Mouse (Mus musculus) left cerebral cortex, postnatal 4 days (tissue): ENCODE measurements at regions not wholly inside any gene's neighbourhood (a gene's known extent, or its start where the extent isn't known, plus 50 kb on each side); places are given as distances from the start of the nearest gene placed in this dataset.

Experiments
- DNase-seq: peaks from one replicate; pipeline ENCODE4 v3.0.0-alpha.2; 2022
- intact Hi-C: fragments of 180-260 bp; cut with DNase I; formaldehyde crosslinking; loops from one replicate; pipeline ENCODE4 v1.15.1; 2025

DNA sequence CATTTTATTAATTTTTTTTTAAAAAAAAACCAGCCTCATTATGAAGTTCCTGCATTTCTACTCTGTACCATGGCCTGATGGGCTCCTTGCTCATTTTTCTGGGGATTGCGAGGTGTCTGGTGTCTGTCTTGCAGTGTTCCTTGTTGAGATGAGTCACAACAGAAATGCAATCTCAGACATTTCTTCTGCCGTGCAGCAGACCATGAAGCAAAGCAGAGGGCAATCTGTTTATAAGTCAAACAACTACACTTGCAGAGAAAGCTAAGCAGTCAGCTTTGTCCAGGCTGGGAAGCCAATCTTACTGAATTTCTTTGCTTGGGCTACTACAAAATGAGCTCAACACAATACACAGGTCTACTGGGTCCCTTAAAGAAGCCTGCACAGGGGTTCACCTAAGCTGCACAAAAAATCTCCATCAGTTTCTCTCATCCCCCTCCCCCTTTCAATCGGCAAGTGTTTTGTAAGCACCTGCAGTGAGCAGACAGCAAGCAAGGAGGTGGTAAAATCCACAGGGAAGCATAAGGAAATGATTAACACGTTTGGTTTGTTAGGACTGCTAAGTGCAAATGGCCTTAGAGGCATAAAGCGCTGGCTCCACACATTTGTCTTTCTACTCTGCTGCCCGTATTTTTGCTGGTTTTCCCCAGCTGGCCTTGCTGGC, 171.0 kb upstream of the Dmrta1 start:
- intact Hi-C loops: no loop called here
- no peak for DNase-seq

DNA sequence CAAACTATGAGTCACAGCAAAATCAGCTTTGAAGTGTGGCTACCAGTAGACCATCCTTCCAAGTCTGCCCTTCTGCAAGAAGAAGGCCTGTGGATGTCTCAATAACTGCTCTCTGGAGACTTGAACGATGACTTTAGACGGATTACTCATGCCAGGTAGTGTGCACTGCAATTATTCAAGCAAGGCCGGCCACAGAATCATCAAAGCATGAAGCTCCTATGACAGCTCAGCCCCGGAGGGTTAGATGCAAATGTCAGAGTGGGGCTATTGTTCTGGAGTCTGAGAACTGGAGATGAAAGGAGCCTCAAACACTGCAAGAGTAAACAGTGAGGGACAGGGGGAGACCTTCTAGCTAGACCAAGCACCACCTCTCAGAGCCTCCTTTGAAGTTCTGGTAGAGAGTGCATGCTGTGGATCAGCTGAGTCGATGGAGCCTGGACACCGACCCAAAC, 173.8 kb upstream of the Dmrta1 start:
- no peak for DNase-seq
- intact Hi-C loops: no loop called here

DNA sequence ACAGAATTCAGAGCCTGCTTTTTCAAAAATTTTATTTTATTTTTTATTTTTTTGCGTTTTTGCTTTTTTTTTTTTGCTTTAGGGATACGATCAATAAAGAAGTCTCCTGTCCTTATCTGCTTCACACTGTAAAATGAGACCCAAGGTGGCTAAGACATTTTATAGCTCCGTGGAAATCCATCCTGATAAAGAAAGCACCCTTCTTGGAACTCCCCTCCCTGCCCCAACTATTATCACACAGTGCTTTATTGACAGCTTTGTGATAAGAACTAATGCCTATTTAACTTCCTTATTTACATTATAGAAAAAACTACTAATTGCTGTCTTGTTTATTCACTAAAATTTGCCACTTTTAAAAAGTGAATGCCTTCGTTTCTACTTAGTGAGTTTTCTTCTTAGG, 179.0 kb upstream of the Dmrta1 start:
- intact Hi-C loops: no loop called here
- DNase-seq: no peak

DNA sequence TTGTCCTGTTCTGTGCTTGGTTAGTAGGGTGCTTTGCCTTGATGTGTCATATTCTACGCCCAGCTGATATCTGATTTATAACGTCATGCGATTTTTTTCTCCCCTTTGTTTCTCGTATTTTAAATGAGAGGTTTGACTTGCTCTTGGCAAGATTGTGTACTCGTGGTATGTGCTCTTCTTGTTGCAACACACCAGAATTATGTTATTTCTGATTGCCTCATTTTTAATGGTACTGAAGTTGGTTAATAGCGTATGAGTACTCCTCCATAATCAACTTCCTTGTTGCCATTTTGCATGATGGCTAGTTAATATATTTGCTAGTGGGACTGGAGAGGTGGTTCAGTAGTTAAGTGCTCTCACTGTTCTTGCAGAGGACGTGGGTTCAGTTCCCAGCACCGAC, 180.1 kb upstream of the Cdkn2b start:
- intact Hi-C loops: no loop called here
- no peak for DNase-seq

DNA sequence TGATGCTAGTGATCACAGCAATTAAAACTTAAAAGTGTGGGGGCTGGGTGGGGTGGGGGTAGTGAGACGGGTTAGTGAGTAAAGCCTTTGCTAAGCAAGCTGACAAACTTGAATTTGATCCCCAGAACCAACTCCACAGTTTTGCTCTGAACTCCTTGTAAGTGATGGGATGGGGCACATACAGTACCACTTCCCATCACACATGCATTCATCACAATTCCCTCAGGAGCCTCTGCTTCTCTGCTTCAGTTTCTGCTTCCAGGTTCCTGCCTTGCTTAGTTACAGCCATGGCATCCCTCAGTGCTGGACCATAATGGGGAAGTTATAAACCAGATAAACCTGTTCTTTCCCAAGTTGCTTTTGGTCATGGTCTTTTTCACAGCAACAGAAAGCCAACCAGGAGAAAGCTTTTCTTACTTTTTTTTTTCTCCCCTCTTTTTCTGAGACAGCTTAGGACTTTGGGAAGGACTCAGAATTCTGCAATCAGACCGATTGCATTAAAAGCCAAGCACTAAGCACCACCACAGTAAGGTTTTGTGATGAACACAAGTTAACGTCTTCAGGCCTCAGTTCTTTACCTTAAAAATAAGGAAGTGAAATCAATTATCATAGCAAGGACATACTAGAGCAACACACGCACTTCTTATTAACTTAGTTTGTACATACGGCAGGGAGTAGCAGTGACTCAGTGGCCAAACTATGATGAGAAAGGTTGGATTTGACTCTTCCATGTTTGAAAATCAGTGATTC, 176.8 kb upstream of the Cdkn2b start:
- intact Hi-C loops: no loop called here
- no peak for DNase-seq

DNA sequence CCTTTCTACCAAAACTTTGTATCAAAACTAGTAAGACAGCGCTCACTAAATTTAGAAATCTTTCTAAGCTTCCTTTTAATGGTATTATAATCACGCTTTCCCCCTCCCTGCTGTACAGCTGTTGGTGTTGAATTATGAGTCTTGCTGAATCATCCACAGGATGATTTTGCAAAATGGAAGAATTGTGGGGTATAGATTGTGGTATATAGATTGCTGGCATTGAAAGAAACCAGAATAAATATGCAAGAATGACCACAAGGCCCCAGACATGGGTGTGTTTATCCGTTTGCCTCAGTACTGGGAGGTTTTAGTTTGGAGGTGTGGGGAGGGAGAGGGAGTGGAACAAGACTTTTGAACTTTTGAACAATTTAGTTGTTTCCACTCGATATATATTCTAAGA, 176.1 kb upstream of the Cdkn2b start:
- DNase-seq: no peak
- intact Hi-C loops: no loop called here

DNA sequence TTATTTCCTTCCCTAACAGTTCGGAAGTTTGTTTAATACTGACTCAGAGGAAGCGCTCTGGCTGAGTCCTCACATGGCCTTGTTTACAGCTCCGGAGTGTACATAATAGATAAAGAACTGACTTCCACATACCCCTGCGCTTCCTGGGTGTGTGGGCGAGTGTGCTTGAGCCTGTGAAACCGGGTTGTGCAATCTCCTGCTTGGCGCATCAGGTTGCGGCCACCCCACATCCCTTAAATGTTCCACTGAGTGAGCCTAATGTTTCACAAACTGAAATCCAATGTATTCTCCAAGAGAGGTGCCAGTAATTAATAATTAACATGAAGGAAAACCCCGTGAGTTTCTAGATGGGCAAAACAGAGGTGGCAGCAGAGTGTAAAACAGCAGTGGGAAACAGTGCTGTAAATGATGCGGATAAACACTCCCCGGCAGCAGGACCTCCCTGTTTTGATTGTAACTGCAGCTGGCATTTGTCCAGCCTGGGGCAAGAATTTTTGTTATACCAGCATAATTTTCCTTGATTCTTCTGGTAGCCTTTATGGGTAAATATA, 175.2 kb upstream of the Cdkn2b start:
- DNase-seq: no peak

DNA sequence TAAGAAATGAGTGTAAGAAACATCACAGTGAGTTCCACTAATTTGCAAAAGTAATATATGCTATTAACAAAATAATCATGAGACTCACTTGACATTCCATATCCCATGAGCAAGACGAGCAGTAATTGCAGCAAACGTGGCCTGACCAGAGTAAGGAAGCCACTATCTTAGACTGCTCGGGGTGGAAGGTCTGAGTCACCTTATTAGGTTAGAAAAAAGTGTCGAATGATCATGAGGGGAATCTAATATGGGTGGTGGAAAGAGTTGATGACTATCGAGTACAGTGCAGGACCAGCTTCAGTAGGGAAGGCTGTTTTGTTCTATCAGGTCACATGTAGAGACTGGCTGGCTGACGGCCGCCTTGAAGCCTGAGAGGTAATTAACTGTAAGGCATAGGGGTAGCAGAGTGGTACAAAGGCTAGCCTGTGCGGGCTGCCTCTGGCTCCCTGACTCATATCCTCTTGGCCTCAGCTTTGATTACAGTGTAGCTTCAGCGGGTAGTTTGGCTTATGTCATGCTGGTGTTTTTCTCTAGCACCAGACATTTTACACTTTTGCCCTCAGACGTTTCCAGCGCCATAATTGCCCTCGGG, 167.9 kb upstream of the Cdkn2b start:
- intact Hi-C loops: no loop called here
- DNase-seq: no peak

More for the DNA sequence above, 175.2 kb upstream of the Cdkn2b start:
- intact Hi-C loops: no loop called here

DNA sequence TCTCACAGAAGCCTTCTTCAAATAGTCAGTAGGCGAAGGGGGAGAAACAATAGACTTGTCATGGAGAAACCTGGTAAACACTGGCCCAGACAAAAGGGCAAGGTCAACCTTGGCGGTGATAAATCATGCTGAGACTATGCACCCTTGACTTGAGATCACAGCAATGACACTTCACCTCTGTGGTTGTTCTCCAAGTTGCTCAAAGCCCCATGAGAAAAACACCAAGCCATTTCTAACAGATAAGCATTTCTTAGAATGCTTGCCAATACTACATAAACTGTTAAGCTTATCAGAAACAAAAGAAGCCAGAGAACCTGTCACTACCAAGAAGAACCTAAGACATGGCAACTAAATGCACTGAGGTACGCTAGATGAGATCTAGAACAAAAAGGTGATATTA, 165.0 kb upstream of the Cdkn2b start:
- DNase-seq: no peak
- intact Hi-C loops: no loop called here

DNA sequence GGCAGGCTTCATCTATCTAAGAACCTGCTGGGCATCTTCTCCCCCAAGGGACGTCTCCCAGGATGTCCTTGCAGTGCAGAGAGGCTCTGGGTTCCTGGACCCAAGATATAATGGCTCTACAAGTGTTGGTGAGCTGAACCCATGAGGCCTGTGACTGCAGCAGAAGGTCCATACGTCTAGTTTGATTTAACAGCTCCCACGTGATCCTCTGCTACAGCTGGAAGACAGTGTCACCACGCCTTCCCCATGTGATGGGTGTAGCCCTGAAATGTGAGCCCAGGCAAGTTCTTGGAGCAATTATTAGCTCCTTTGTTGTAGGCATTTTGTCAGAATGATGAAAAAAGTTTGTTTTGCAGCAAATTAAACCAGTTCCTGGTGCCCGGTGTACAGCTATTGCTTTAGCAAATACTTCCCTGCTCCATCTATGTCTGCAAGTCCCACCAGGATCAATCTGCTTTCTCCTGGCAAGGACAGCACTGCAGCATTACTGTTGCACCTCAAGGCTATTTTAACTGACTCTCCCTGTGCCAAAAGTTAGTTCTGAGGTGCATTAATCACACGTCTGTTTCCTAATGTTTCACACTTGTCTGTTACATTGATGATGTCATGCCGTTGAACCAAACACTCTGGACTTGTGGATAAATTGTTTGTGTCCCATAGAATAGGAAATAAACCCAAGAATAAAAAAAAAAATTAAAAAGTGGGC, 164.2 kb upstream of the Cdkn2b start:
- no peak for DNase-seq
- intact Hi-C loops: no loop called here

DNA sequence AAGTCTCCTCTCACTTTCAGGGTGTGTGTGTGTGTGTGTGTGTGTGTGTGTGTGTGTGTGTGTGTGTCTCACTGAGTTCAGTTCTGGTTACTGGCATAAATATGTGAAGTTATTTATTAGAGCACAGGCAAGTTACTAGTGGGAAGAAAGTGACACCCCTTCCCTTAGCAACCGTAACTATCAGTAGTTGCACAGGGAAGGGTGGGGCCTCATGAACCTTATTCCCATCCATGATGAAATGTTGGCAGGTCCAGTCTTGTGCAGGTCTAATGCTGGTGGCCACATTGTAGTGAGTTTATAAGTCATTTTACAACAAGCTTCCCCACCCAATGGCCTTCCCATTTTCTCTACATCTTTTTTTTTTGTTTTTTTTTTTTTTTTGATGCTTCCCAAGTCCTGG, 160.6 kb upstream of the Cdkn2b start:
- intact Hi-C loops: no loop called here
- DNase-seq: no peak

DNA sequence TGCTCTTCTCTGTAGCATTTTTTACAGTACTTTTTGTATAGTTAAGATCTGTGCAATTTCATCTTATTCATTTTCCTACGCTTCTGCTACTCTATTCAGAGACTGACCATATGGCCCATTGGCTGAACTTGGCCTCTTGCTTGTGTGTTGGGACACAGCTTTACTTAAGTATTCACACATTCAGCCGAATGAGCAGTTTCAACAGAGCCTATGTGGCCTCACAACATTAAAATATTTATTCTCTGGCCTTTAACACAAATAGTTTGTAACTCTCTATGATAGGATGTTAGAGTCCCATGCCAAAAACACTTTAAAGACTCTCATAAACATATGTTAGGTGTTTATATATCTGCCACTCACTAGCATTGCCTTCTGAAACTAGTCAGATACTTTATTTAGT, 159.9 kb upstream of the Cdkn2b start:
- no peak for DNase-seq
- intact Hi-C loops: no loop called here

DNA sequence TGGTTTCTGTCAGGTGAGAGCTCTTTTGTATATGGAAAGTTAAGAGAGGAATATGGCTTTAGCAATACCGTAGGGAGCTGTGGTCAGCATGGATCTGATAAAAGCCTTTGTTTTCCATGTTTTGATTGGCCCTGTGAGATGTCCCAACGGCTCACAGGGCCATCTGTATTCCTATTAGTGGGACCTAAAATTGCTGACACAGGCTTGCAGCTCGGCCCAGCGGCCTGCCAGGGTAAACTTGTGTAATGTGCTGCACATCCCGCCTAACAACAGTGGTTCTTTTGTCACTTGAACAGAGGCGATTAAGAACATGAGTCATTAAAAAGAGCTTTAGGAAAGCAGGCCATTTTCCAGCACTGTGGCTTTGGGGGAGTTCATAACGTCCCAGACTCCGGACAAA, 159.0 kb upstream of the Cdkn2b start:
- DNase-seq: no peak
- intact Hi-C loops: no loop called here

DNA sequence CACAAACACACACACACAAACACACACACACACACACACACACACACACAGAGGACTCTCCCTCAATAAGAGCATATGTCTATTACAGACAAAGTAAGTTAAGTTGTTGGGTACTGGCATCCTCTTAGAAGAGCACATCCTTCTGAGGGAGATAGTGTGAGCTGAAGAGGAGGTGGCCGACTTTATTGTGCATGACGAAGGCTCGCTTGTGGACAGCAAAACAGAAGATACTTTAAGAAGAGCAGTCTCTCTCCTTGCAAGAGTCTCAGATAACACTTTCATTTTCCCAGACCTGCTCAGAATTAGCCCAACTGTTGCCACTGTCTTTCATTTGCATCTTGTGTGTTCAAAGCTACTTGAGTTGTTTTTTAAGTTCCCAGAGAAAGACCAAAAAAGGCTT, 158.6 kb upstream of the Cdkn2b start:
- no peak for DNase-seq
- intact Hi-C loops: no loop called here

DNA sequence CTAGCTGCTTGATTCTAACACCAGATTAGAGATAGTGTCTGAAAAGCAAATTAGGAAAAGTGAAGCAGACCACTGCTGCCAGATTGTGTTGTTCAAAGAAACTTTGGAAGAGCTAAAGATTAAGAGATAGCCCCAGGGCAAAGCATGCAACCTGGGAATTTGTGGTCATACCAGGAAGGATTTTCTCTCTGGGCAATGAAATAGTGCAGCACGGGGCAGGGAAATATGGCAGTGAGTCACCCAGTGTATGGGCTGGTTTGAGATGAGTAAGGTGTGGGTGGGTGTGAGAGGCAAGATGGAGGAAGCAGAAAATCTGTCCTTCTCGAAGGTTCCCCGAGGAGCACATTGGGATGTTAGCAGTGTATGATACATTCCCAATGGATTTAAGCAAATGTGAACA, 155.9 kb upstream of the Cdkn2b start:
- intact Hi-C loops: no loop called here
- DNase-seq: no peak

DNA sequence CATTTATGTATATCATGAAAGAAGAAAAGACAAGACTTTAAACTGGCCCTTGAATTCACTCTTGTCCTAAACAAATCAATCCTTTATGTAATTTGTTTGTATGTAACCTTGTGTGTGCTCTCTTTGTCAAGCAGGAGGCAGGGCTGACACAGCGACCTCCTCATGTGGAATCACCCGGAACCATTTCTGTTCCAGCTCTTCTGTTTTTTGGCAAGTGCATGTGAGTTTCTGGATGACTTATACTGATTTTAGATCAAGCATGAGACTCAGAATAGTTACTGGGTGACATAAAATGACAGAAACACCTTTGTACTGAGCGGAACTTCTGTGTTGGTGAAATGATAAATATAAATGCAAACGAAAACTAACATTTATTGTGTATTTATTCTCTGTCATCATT, 152.3 kb upstream of the Cdkn2b start:
- intact Hi-C loops: no loop called here
- no peak for DNase-seq

DNA sequence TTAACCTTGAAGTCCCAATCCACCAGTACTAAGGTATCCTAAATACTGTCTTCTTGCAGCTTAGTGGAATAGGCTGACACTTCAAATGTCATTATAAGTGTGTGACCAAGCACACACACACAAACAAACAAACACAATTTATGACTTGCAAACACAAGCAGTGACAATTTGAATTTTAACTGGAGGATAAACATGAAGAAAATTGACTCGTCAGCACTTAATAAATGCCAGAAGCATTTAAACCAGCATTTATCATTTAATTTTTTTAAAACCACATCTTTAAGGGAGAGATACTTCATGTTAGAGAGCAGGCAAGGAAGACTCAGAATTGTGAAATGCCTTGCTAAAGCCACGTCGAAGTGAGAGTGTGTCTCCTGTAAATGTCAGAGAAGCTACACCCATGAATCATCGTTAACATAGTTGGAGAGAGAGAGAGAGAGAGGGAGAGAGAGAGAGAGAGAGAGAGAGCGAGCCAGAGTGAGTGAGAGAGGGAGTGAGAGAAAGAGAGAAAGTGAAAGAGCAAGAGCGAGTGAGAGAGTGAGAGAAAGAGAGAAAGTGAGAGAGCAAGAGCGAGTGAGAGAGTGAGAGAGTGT, 149.4 kb upstream of the Cdkn2b start:
- intact Hi-C loops: no loop called here
- no peak for DNase-seq

DNA sequence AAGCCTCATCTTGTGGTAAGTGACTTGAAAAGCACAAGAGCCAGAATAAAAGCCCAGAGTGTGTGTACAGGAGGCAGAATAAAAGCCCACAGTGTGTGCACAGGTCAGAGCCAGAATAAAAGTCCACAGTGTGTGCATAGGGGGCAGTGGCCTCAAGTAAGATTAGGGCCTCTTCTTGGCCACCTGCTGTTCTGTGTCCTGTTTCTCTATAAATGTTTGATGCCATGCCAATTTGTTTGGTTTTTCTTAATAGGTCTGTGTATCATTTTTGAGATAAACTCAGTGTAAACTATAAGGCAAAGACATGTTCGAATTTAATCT, 148.5 kb upstream of the Cdkn2b start:
- no peak for DNase-seq
- intact Hi-C loops: no loop called here

DNA sequence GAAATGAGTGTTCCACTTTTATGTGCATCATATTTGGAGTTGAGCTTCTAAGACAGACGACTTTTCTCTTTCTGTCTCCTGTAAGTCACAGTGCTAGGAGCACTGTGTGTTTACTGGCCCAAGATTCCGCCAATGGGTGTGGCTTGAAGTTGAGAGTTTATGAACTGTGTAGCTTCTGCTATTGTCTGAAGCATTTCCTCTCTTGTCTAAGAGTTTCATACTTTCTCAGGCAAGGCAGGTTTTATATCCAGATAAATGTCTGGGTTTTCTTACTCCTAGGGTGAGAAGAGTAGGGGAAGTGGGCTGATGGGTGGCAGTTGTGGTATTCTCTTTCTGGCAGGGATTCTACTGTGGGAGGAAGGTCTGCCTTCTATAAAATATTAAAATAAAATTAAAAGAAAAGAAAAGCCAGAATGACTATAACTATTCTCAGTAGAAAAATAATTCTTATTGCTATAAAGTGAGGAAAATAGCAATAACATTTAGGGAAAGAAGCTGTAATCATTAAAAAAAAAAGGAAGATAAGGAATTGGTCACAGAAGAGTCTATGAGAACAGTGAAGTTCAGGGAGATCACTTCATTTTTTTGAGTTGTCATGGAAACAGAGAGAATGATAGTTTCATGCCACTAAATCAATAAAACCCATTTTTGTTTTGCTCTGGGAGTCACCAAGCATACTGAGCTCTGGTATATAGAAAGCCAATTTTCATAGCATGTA, 147.9 kb upstream of the Cdkn2b start:
- no peak for DNase-seq
- intact Hi-C loops: no loop called here

DNA sequence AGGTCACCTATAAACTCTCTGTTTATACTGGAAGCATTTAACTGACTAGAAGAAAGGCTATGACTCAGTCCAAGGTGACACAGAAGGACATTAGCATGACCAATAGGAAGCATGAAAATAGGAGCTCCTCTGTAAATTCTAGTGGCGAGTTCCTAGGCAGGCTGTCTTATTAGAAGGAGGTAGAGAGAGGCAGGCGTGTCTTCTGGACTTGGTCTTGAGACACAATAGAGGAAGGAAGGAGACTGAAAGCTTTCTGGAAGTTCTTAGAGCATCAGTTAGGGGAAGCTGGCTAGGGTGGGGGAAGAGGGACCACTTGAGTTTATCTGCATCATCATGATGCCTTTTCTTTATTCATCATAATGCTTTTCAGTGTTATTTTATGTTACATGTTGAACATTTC, 147.0 kb upstream of the Cdkn2b start:
- intact Hi-C loops: no loop called here
- DNase-seq: no peak

DNA sequence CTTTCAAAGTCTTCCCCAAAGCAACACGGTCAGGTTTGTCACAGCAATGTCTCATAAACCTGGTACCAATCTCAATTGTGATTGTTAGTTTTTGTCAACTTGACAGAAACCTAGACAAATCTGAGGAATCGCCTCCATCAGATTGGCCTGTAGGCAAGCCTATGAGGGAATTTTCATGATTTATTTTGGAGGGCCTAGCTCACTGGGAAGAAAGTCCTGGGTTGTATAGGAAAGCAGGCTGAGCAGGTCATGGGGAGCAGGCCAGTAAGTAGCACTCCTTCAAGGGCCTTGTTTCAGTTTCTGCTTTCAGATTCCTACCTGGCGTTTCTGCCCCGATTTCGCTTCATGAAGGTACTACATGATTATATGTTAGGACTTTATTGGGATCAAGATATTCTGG, 144.1 kb upstream of the Cdkn2b start:
- intact Hi-C loops: no loop called here

More for the DNA sequence above, 144.1 kb upstream of the Cdkn2b start:
- no peak for DNase-seq
